Mouse (Mus musculus) embryonic stem cell, embryonic (primary cell): ENCODE data around the gene Fign.

ENCODE experiments used
- CTCF ChIA-PET, 4 experiments: fragments of 300-600 bp in 2 of 4; fragments of 350-600 bp in 2 of 4; sonication (Branson Sonifier 250); formaldehyde crosslinking; loops; one replicate each; lab custom pipeline; 2022; ENCODE audit warnings: inconsistent platforms in 2 of 4; lab: Charles Lee
- POLR2A ChIA-PET, 4 experiments: fragments of 300-600 bp in 2 of 4; fragments of 350-600 bp in 2 of 4; sonication (Branson Sonifier 250); formaldehyde crosslinking; loops; one replicate each; lab custom pipeline; 2022; ENCODE audit warnings: antibody characterized with exemption in 4 of 4, inconsistent platforms in 1 of 4; lab: Charles Lee

Fign gene

DNA sequence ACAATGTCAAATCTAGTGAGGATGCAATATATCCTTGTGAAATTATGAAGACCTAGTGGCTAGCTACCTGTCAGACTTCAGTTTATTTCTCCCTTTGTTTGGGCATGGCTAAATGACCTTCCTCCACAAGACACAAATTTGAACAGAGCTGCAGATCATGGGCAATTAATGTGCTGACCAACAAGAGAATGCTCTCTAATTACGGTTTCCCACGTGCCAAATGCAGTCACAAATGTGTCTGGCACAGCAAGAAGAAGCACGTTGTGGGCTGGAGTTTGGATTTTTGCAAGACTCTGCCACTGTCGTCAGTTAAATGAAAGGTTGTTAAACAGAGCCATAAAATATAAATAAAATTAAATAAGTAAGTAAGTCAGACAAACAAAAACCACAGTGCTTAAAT lies 25.7 kb downstream of the Fign start:
- ChIA-PET CTCF (no interaction called here), POLR2A (interaction anchor here in 1 of 4 experiments (0.7 kb wide), 1 partner anchor 67 kb away, joined by 3 read pairs; no protein-coding TSS in a partner anchor)

DNA sequence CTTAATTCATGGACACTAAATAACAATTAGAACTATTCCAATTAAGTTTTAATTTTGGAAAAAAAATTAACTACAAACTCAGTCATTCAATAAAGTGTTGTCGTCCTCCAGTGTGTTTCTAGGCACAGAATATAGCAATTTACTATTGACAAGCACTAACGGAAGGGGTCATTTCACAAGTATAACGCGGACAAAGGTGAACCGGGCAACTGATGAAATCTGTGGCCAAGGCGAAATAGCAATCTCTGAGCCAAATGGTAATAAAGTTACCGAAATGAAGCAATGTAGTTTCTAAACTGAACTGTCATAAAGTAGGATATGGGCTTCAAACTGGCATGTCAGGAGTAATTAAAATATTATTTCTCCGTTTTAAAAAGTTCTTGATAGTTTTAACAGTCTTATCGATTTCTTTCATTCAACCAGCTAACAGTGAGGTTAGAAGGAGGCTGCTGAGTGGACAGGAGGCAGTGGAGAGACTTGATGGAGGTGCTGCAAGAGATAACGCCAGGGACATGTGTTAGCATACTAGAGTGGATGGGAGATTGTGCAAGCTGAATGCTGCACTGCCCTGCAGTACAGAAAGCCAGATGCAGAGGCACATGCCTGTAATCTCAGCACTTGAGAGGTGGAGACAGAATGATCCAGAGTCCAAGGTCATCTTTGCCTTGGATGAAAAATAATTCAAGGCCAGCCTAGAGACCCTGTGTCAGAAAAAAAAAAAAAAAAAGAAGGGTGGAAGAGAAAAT lies 27.7 kb downstream of the Fign start:
- ChIA-PET CTCF (no interaction called here), POLR2A (no interaction called here)

DNA sequence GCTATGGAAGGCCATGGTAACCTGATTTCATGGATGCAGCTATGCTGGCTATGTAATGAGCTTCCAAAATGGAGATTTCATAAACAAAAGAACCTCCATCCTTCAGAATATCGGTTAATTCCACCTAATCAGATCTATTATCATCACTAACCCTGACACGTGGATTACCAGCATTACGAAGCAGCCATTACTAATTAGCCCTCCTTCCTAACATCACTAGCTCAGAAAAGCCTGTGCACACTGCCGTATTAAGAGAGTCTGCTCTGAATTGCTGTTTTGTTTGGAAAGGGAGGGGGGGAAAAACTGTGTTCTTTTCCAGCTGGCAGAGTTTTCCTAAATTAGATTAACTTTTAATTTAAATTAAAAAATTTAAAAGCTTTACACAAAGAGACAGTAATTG lies 32.3 kb downstream of the Fign start:
- POLR2A ChIA-PET, result no interaction called here
- CTCF ChIA-PET, result no interaction called here

DNA sequence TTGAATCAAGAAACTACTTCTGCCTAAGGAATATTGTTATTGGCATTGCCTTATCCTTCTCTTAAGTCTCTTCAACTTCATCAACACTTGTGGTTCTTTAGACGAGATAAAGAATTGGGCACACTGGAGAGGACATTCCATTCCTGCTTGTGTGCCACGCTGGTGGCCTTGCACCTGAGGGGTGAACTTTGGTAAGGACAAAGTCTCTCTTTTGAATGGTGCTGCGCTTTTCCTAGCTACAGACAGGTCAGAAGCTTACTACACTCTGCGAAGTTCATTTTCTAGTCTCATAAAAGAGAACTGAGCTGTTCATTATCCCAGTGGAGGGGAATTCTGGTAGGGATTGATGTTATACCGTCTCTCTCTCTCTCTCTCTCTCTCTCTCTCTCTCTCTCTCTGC lies 38.4 kb downstream of the Fign start:
- ChIA-PET CTCF (no interaction called here), POLR2A (no interaction called here)

DNA sequence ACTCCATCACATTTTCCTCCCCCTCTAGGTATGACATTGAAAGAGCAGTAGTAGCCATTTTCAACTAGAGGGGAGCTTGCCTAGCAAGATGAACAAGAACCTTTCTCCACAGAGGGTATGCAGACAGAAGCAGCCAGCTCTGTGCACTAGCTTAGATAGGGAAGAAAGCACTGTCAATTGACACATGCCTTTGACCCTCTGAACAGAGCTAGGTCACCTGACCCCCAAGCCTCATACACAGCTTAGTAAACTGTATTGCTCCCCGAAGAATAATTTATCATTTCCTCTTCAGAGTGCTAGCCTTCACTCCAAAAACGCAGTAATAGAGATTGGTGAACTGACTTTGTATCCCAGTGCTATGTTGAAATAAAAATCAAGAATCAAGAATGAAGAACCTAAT lies 49.7 kb downstream of the Fign start:
- ChIA-PET CTCF (no interaction called here), POLR2A (no interaction called here)

DNA sequence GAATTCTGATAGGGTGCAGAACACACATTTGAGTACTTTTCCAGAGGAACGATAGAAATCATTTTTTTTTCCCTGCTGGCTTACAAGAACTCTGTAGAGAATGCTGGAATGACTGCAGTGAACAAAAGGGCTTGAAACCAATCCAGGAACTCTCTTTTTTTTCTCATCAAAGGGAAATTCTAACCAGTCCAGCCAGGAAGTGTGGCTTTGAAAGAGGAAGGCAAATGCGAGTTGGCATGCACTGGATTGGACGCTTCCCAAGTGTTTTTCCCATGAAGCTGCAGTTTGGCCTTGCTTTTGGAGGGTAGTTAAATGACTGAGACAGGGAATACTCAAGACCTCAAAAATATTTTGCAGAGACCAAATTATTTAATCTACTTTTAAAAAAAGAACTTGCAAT lies 54.7 kb downstream of the Fign start:
- ChIA-PET POLR2A (no interaction called here), CTCF (no interaction called here)

DNA sequence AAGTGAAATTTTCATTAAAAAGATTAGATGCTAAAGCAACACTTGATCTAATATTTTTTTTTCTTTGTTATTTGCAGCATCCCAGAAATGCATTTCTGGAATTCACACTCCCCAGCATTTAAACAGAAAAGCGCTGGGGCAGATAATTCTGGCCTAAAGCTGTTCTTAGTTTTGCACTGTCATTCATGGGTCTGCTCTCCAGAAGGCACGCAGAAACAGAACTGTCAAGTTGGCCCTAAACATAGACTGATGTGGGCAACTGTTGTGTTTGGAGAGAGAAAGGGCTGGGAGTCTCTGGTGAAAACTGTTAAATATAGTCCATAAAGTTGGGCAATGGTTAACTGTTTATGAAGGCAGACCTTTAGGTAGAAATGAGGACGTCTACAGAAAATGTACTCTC lies 62.4 kb downstream of the Fign start:
- CTCF ChIA-PET, result interaction anchor here in 1 of 4 experiments (0.6 kb wide), 1 partner anchor 1746 kb away, joined by 3 read pairs; no protein-coding TSS in a partner anchor
- POLR2A ChIA-PET, result no interaction called here

DNA sequence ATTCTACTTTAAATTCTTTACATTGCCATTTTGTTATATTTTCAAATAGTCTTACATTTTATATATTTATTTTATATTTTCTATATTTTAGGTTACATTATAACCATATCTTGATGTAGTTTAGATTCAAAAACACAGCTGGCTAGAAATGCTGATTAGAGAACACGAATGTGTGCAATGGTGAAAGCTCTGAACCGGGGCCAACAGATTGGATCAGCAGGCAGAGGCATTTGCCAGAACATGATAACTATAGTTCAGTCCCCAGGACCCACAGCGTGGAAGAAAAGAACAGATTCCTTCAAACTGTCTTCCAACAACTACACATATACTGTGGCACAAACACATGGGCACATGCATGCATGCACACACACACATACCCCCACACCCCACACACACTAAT lies 64.0 kb downstream of the Fign start:
- ChIA-PET CTCF (no interaction called here), POLR2A (no interaction called here)

DNA sequence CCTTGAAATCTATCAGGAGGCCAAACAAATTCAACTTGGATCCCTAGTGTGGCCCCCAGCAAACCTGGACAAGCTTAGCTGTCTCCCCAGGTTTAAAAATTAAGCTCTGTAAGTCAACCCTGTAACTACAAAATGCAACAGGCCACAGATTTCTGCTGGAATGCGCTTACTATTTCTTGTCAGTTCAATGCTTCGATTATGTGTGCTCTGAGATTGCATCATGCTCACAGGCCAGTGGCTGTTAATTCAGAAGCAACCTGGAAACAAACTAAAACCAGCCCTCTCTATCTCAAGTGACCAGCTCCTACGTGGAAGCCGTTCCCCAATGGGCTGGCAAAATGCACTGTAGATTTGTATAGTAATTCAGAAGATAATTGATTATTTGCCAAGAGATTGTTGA lies 71.9 kb downstream of the Fign start:
- CTCF ChIA-PET, result no interaction called here
- POLR2A ChIA-PET, result interaction anchor here in 1 of 4 experiments (0.5 kb wide), 1 partner anchor 52 kb away, joined by 4 read pairs; no protein-coding TSS in a partner anchor

DNA sequence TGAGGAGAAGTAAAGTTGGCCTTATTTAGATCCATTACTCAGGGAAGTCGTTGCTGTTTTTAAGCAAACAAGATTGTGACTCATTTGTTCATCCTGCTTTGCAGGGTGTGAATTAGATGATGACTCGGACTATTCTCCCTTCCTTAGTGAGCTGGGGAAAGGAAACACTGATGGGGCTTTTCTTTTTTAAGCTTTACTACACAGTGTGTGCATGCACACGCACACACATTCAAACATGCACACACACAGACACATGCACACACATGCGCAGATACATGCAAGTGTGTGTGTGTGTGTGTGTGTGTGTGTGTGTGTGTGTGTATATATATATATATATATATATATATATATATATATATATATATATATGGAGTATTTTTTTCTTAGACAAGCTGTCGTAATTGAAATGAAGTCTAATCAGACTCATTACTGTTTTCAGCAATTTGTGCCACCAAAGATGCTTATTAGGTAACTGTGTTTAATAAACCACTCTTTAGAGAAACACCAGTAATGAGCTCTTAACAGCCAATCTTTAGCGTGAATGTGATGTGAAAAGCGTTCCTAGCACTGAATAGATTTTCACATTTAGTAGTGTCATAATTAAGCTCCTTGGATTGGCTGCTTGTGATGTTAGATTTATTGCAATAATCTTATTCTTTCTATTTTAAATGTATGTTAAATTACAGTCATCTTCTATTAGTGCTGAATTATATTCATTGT lies 103.4 kb downstream of the Fign start:
- POLR2A ChIA-PET, result no interaction called here

DNA sequence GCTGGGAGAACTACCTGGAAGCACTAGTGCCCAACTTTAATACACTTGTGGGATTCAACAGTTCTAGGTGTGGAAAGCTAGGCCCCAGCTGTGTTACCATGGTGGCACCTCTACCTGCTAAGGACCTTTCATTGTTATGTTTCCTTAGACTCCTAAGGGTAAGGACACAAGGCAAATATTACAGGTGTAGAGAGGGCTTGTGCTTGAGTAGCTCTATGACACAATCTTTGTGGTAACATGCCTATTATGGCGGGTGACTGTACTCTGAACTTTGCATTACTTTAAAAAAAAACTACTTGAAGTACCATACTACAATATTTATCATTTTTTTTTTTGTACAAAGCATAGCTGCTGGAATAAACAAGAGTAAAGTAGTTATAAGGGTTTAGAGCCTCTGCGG lies 112.4 kb downstream of the Fign start:
- CTCF ChIA-PET, result no interaction called here
- POLR2A ChIA-PET, result no interaction called here

More for the DNA sequence above, 103.4 kb downstream of the Fign start:
- CTCF ChIA-PET, result no interaction called here

DNA sequence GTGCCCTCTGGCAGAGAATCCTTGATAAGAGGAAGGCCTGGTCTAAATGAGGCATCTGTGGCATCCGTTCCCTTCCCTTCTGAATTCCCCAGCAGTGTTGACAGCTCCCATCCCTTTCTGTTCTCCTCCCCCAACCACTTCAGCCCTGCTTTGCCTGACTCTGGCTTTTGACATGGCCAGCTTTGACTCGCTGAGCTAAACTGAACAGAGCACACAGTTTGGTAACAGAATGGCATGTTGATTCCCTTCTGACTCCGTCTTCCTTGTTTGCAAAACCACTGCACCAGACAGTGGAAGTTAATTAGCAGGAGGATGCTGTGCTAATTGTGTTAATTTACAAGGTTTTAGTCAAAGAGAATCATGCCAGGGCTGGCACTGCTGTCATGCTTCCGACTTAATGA lies 115.5 kb downstream of the Fign start:
- CTCF ChIA-PET, result no interaction called here
- POLR2A ChIA-PET, result interaction anchor here in 1 of 4 experiments (0.6 kb wide), 1 partner anchor 83 kb away, joined by 3 read pairs; no protein-coding TSS in a partner anchor

DNA sequence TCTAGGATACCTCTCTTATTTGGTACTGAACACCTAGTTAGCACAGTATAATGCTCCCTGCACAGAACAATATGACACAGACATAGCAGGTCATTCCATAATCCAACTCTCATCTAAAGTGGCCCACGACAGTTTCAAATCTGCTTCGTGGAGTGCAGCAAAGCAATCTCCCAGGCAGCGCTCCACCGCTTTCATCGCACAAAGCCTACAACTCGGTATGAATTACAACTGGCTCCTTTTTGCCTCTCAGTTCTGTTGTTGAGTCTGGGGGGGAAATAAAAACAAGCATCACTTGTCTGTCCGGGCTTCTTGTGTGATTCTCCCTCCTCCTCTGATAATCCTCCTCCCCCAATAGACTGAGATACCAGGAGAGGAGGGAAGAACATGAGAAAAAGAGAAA lies 116.4 kb downstream of the Fign start:
- ChIA-PET CTCF (no interaction called here), POLR2A (no interaction called here)

DNA sequence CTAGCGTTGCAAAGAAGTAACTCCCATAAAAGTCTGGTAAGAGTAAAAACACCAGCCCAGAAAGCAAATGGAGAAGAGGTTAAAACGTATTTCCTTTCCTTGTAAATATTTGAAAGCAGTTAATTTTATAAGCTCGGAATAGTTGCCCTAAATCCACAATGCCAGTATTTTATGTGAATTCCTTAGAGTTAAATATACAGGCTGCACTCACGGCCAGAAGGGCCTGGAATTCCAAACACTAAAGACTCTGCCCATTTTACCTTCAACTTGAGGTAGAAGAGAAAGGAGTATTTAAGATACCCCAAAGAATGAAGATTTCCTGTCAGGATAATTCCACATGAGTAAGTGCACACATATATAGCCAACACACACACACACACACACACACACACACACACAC lies 128.2 kb downstream of the Fign start:
- ChIA-PET POLR2A (no interaction called here), CTCF (no interaction called here)

DNA sequence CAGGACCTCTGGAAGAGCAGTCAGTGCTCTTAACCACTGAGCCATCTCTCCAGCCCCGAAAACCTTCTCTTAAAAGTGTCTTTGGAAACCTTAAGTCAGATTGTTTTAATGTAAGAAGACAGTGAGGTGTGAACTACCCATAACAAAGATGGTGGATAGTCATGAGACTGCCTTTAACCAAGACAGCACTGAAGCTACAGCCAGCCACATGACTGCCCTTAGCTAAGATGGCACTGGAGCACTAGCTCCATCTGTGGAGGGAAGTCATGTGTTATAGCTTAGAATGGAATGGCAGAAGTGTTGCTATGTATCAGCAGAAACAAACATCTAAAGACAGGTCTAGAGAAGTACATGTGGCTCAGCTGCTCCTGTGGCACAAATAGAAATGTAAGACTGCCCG lies 166.8 kb downstream of the Fign start:
- POLR2A ChIA-PET, result no interaction called here
- CTCF ChIA-PET, result no interaction called here

DNA sequence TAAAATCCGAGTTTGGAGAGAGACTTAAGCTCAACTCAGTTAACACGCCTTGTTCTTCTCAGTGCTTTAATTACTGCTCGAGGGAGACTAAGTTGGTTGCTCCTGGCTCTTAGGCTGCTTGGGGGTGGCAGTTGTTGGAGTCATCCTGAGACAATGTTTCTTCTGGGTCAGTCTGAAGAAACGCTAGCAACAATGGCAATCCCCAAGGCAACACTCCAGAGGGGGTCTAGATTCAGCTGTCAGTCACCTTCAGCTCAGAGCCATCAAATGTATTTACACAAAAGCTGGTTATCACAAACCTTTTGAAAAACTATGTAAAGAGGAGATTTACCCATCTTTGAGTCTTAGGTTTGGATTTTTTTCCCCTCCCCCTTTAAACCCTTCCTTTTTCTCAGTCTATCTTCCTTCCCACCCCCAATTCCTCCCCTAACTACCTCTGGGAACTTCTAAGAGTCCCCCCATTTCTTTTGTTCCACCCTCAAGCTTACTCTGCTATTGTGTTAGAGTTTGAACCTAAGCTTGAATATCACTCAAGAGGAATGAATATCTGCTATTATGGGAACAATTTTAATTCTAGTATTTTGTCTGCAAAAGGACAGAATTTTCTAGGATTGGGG lies 171.2 kb downstream of the Fign start:
- CTCF ChIA-PET, result no interaction called here

DNA sequence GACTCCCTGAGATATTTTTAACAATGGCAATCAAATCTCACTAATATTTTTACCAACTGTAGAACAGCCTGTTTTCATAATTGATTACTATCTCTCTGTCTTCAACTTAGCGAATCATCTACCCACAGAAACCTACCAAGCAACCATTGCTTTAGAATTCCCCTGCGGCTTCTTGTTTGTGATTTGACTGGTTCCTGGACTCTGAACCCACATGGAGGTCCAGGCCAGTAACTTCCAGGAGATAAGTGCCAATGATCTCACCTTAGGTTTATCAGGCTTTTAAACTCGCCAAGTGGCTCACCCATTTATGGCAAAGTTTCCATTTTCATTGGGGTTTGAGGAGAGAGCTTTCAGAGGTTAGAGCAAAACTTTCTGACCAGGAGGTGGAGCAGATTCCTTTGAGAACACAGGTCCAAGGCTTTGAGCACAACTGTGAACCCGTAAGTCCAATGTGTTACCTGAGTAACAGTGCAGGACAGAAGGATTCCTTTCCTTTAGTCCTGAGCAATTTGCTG lies 172.1 kb downstream of the Fign start:
- ChIA-PET POLR2A (interaction anchor here in 1 of 4 experiments (1.0 kb wide), 1 partner anchor 33 kb away, joined by 3 read pairs; no protein-coding TSS in a partner anchor), CTCF (no interaction called here)

More for the DNA sequence above, 171.2 kb downstream of the Fign start:
- POLR2A ChIA-PET, result interaction anchor here in 1 of 4 experiments (1.0 kb wide), 1 partner anchor 14 kb away, joined by 3 read pairs; no protein-coding TSS in a partner anchor
